Mouse (Mus musculus) spleen, postnatal 14 days (tissue): ENCODE results near the gene Gid4.

ENCODE experiments used
- DNase-seq, 2 experiments: peaks; one replicate each; pipeline ENCODE4 v3.0.0; 2021 to 2022; ENCODE audit warnings: low spot score in 2 of 2

Gene Gid4

DNA sequence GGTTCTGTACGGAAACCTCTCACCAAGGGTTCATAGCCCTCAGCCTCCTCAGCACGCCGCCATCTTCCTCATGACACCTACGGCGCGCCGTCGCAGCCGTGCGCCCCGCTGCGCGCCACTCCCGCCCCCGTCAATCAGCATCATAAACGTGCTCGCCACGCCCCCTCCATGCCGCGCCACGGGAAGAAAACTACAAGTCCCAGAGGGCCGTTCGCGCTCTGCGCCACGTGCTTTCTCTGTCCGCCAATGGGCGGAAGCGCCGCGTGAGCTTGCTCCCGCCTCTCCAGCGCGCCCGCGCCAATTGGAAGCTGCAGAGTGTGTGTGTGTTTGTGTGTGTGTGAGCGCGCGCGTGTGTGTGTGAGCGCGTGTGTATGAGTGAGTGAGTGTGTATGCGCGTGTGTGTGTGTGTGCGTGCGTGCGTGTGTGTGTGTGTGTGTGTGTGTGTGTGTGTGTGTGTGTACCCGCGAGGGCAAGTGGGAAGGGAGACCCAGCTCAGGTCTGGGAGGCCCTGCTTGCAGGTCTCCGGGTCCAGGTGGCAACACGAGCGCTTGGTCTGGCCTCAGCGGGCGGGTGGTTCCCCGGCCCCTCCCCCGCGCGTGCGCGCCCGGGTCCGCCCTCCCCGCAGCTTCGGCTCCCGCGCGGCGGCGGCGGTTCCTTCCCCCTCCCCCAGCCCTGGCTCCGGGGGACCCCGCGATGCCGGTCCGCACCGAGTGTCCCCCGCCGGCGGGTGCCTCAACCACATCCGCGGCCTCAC is at the start of gene Gid4:
Gene Gid4, plus strand, starts transcription at position 183 of the 754 bp plus-strand sequence.
- DNase-seq, result peak; percentile 98 to 99

DNA sequence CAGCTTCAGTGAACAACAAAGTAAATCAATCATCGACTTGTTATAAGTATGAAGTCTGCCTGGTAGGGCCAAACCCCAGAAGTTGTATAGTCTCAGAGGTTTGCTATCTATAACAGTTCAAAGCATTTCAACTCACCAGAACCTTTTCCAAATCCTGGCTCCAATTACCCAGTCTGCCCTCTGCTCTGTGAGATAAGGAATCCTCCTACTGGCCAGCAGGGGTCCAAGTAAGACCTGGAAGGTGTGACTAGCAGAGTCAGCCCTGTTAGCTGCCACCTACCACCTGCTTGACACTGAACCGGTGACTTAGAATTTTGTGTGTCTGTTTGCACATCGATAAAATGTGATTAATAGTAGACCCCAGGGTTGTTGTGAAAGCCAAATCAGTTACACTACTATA is 49.7 kb upstream of the Gid4 start:
- no peak for DNase-seq

DNA sequence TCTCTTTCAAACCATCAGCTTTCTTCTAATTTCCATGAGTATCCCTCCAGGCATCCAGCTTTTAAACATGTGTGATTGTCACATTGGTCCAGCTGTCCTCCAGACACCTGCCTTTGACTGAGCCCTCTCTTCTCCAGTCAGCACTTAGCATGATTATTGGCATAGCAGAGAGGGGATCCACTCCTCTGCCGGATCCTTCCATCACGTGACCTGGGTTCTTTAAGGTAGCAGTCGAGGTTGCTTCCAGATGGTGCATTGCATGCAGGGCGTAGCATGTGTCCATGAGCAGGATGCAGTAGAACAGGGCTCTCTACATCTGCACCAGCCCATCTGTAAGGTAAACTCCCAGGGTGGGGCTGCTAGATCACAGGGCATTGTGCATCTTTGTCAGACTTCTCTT is 48.0 kb upstream of the Gid4 start:
- DNase-seq, result no peak

DNA sequence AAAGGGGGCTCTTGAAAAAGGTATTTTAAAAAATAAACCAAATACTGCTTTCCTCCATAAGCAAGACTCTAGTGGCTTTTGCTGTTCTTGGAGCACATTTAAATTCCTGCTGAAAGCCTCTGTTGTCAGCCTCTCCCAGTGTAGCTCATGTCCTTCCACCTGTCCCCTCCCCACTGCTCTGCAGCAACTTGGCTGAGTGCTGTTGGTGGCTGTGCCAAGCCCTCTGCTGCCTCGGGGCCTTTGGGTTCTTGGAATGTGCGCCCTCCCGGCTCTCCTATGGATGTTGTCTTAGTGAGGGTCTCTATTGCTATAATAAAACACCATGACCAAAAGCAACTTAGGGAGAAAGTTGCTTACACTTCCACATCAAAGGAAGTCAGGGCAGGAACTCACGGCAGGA is 47.5 kb upstream of the Gid4 start:
- no peak for DNase-seq

GRCm38 (mm10) chr11:60370431-60370830 is 46.5 kb upstream of the Gid4 start:
- DNase-seq, result no peak

DNA sequence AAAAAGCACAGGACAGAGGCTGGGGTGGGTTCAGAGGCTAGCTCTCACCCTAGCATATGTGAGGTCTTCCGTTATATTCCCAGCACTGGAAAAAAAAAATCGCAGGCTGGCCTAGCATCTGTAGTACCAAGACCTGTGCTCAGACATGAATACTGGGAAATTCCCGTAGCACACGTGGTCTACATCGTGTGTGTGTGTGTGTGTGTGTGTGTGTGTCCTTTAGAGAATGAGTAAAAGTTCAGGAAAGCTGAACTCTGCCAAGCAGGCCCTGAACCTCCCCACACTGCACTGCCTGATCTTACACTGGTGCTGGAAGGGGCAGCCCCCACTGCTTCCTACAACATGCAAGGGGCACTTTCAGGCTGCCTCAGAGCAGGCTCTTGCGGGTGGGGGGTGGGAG is 42.5 kb upstream of the Gid4 start:
- no peak for DNase-seq

DNA sequence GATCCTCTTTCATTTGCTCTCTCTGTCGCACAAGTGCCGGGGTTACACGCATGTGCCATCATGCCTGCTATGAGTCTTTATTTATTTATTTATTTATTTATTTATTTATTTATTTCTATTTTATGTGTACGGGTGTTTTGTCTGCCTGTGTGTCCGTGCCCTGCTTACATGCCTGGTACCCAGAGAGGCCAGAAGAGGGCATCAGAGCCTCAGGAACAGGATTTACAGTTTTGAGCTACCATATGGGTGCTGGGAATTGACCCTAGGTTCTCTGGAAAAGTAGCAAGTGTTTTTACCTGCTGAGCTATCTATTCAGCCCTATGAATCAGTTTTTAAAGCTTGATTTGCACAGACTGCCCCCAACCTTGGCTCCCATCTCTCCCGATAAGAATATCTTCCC is 33.4 kb upstream of the Gid4 start:
- no peak for DNase-seq

GRCm38 (mm10) chr11:60384762-60385421 is 32.1 kb upstream of the Gid4 start:
- no peak for DNase-seq

GRCm38 (mm10) chr11:60385946-60386345 is 31.0 kb upstream of the Gid4 start:
- DNase-seq, result no peak

GRCm38 (mm10) chr11:60387944-60388343 is 29.0 kb upstream of the Gid4 start:
- DNase-seq, result no peak

DNA sequence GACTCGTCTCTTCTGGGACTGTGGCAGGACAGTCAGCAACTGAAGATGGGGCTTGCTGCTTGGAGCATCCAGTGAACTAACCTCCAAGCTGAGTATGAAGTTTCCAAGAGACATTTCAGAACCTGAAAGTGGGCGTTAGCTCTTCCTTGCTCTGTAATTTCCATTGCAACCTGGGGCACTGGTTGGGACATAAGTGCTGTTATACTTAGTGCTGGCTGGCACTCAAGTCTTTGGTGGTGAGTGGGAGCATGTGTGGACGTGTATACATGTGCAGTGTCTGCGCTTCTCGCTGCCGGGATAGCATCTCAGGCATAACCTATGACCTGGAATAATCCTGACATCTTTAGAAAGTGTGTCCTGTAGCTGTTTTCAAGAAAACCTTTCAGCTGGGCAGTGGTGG is 25.6 kb upstream of the Gid4 start:
- DNase-seq, result no peak

- no peak for DNase-seq
Observed at GRCm38 (mm10) chr11:60396546-60396945, 20.4 kb upstream of the Gid4 start.

DNA sequence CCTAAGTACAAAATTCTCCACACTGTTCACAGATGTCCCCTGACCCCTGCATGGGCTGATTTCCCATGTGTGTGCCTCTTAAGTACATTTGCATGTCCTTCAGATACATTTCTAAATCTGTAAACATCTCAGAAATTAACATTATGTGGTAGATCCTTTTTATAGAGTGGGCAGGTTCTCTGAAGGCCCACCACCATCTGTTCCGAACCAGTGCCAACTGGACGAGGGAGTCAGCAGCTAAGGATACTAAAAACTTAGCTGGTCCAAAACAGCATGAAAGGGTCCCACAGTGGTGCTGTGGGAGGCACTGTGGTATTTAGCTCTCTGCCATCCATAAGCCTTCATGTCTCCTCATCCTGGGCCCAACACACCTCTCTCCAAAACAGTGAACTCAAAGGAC is 19.8 kb upstream of the Gid4 start:
- DNase-seq, result no peak

- DNase-seq, result no peak
Observed at GRCm38 (mm10) chr11:60406606-60407005, 10.3 kb upstream of the Gid4 start.

GRCm38 (mm10) chr11:60412173-60412572 is 4.8 kb upstream of the Gid4 start:
- peak in 1 of 2 experiments; percentile 53 for DNase-seq

GRCm38 (mm10) chr11:60412921-60413320 is 4.0 kb upstream of the Gid4 start:
- no peak for DNase-seq

DNA sequence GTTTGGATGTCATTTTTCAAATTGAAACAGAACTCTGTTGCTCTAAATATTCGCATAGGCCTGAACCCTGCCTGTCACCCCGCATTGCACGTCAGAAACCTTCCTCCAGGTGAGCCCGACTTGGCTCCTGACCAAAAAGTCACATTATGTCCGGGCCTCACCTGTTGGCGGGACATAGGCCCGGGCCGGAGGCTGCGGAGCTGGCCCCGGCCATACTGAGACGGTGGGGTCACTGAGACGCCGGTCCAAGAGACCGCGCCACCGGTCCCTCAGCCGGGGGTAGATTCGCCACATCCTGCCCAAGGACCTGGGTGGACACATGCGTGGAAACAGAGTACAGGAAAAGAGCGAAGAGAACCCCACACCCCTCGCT is 369 bp upstream of the Gid4 start:
- no peak for DNase-seq

- DNase-seq, result peak in 1 of 2 experiments; percentile 10
Observed at GRCm38 (mm10) chr11:60417717-60418472, 950 bp downstream of the Gid4 start, which contains the start of gene Atpaf2. Gene Atpaf2 (minus strand): TSS chr11:60418457.

GRCm38 (mm10) chr11:60418473-60418803 is 1.5 kb downstream of the Gid4 start:
- DNase-seq, result no peak

DNA sequence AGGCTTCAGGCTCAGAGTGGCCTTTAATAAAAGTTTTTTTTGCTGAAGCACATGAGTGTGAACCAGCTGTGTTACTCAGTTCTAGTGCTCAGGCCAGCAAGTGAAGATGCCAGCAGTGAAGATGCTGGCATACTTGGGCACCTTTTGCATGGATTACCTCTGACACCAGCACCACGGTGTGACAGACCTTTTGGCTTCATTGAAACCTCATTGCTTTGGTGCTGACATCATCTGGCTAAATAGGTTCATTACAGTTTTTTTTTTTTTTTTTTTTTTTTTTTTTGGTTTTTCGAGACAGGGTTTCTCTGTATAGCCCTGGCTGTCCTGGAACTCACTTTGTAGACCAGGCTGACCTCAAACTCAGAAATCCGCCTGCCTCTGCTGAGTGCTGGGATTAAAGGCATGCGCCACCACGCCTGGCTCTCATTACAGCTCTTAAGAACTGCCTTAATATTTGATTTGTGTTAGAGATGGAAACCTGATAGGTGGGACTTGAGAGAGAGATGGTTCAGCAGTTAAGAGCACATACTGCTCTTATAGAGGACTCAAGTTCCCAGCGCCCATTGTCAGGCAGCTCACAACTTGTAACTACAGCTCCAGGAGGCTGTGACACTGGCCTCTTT is 5.2 kb downstream of the Gid4 start:
- no peak for DNase-seq

DNA sequence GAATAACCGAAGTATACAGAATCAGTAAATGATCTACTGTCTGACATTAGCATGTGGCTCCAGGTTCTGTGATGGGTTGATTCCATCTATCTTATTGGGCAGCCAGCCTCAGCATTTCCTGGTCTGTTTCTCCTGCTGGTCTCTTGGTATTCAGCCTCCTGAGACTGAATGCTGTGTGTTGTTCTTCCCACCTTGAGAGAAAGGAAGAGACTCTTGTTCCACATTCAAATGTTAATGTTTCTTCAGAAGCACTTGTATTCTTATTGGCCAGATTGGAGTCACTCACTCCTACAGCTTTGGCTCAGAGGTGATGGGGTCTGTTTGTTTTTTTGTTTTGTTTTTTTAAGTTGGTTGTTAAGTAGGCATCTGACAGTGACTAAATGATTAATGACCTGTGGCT is 6.1 kb downstream of the Gid4 start:
- DNase-seq, result no peak

GRCm38 (mm10) chr11:60426417-60426816 is 9.5 kb downstream of the Gid4 start:
- no peak for DNase-seq
